Mouse (Mus musculus): ENCODE results near the gene Rbfox2.

Rbfox2 gene

GRCm38 (mm10) chr15:77196827-77197226 is 110.0 kb downstream of the Rbfox2 start:
- DNase-seq (ENCODE audit: low read depth, low spot score) = no peak

GRCm38 (mm10) chr15:77196001-77196400 is 110.8 kb downstream of the Rbfox2 start:
- DNase-seq (ENCODE audit: low read depth, low spot score) = no peak

- no peak for DNase-seq (ENCODE audit: low read depth, low spot score)
These were observed 114.5 kb downstream of the Rbfox2 start for GRCm38 (mm10) chr15:77192154-77192935.

DNA sequence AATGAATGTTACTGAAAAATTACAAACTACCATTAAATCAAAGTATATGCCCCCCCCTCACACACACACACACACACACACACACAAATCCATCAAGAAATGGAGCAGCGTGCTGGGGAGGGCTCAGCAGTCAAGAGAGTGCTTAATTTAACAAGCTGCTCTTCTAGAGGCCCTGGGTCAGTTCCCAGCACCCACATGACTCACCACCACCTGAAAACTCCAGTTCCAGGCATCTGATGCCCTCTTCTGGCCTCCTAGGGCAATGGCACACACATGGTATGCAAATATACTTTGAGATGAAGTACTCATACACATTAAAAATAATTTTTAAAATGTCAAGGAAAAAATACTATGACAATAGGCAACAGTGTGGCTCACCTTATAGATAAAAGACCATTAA is 120.7 kb downstream of the Rbfox2 start:
- peak; percentile 46 for DNase-seq (ENCODE audit: low read depth, low spot score)

GRCm38 (mm10) chr15:77185614-77186013 is 121.2 kb downstream of the Rbfox2 start:
- peak; percentile 52 for DNase-seq (ENCODE audit: low read depth, low spot score)

- DNase-seq (ENCODE audit: low read depth, low spot score) = no peak
These were observed 124.0 kb downstream of the Rbfox2 start for GRCm38 (mm10) chr15:77182800-77183199.

GRCm38 (mm10) chr15:77174018-77174417 is 132.8 kb downstream of the Rbfox2 start:
- no peak for DNase-seq (ENCODE audit: low read depth, low spot score)

- DNase-seq (ENCODE audit: low read depth, low spot score) = no peak
These were observed 134.4 kb downstream of the Rbfox2 start for GRCm38 (mm10) chr15:77172414-77172813.

- DNase-seq (ENCODE audit: low read depth, low spot score) = no peak
These were observed 138.0 kb downstream of the Rbfox2 start for GRCm38 (mm10) chr15:77168781-77169180.

GRCm38 (mm10) chr15:77166225-77166732 is 140.5 kb downstream of the Rbfox2 start:
- DNase-seq (ENCODE audit: low read depth, low spot score) = no peak

- DNase-seq (ENCODE audit: low read depth, low spot score) = no peak
These were observed 143.5 kb downstream of the Rbfox2 start for GRCm38 (mm10) chr15:77163336-77163735.

- DNase-seq (ENCODE audit: low read depth, low spot score) = no peak
These were observed 143.9 kb downstream of the Rbfox2 start for GRCm38 (mm10) chr15:77162931-77163330.

DNA sequence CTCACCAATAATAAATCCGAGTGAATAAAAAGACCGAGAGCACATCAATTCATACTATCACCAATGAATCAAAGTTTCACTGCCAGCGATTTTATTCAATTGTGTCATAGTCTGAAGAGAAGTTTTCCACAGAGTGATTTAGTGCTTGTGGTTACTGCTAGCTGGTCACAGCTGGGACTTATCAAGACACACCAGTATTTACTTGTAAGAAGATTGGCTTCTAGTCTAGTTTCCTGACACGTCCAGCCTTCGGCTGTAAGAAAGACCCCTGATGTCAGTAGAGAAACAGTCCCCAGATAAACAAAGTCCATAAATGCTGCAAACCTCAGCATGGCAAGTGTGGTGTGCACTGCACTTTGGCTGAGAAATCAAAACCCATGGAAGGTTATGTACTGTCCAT is 145.4 kb downstream of the Rbfox2 start:
- no peak for DNase-seq (ENCODE audit: low read depth, low spot score)

DNA sequence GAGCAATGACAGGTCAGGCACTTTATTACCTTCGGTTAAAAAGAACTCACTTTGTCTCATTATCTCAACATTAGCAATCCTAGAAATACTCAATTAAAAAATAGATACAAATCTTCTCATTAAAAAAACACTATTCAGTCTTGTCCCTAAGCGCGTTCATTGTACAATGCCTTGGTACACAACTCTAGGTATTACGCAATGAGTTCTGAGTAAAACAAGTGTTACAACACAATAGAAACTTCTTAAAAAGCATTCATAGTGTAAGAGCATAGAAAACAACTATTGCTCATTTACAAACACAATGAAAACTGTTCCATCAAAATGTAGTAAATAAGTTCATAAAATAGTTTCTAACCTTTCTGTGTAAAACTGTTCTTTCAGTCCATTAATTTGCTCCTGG is 146.0 kb downstream of the Rbfox2 start:
- no peak for DNase-seq (ENCODE audit: low read depth, low spot score)

GRCm38 (mm10) chr15:77156525-77156924 is 150.3 kb downstream of the Rbfox2 start:
- no peak for DNase-seq (ENCODE audit: low read depth, low spot score)

GRCm38 (mm10) chr15:77154248-77154785 is 152.5 kb downstream of the Rbfox2 start:
- no peak for DNase-seq (ENCODE audit: low read depth, low spot score)

DNA sequence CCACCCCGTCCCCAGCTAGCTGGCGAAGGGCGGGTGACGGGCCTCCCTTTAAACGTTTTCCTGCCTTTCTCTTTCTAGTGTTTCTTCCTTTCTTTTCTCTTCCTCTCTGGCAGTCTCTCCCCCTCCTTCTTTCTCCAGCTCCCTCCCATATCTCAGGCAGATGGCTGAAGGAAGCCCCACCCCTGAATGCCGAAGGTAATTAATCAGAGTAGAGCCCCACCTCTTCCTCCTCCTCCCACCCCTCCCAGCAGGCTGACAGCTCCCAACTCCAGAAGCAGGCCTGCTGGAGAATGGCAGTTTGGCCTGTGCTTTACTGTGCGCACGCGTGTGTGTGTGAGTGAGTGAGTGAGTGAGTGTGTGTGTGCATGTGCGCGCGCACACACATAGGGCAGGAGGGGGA is 153.2 kb downstream of the Rbfox2 start:
- peak; percentile 90 for DNase-seq (ENCODE audit: low read depth, low spot score)

- peak; percentile 47 for DNase-seq (ENCODE audit: low read depth, low spot score)
These were observed 153.7 kb downstream of the Rbfox2 start for GRCm38 (mm10) chr15:77153088-77153546.

GRCm38 (mm10) chr15:77152336-77153087 is 154.3 kb downstream of the Rbfox2 start:
- peak; percentile 41 for DNase-seq (ENCODE audit: low read depth, low spot score)

- DNase-seq (ENCODE audit: low read depth, low spot score) = no peak
These were observed 155.0 kb downstream of the Rbfox2 start for GRCm38 (mm10) chr15:77151816-77152215.

DNA sequence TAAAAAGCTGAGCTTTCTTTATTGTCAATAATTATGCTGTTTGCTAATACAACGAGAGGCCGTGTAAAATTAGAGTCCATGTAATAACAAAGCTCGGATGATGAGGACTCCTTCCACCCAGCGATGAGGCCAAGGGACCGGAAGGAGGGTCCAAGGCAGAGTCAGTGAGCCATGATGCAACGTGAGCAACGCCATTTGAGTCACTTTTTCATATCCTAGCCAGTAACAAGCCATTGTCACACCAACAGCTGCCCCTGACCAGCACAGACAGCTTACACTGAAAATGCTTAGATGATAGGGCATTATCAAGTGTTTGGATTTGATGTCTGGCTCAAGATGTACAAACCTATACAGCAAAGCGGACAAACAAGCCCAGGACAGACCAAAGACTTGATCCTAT is 155.6 kb downstream of the Rbfox2 start:
- no peak for DNase-seq (ENCODE audit: low read depth, low spot score)

- peak; percentile 46 for DNase-seq (ENCODE audit: low read depth, low spot score)
These were observed 156.4 kb downstream of the Rbfox2 start for GRCm38 (mm10) chr15:77150424-77150841.

Measured in ES-CJ7 (cell line).